Mouse (Mus musculus) stomach, embryonic 14.5 days (tissue): Measurements from ENCODE around the gene Cecr2. TPM values are rescaled to one million over a fixed set of nuclear protein-coding genes. Genes with fewer than 3 reads are reported as not detected.
"Not testable (repeated sequence)": the region's sequence is repeated elsewhere in the genome, so short reads cannot be mapped to it uniquely, and the experiment has no call there.

ENCODE experiments used
- ATAC-seq: fragments of 200-750 bp; cut with Nextera tagmentation; 2 replicates; pipeline ENCODE4 v1.8.0; 2017; ENCODE audit warnings: low read depth, moderate TSS enrichment; ENCODE audit not compliant: insufficient number of reproducible peaks, insufficient read depth, low FRiP score
- H3K27ac ChIP-seq: fragments of 300-500 bp; sonication (generic); 2 replicates; pipeline ENCODE4 v1.5.1; 2014; ENCODE audit warnings: mild to moderate bottlenecking, low read length, moderate library complexity, mixed read lengths
- H3K27me3 ChIP-seq: fragments of 300-500 bp; sonication (generic); 2 replicates; pipeline ENCODE4 v1.6.1; 2014; ENCODE audit warnings: low read length, control low read depth, mixed read lengths; ENCODE audit not compliant: control insufficient read depth, insufficient read depth
- H3K36me3 ChIP-seq: fragments of 300-500 bp; sonication (generic); 2 replicates; pipeline ENCODE4 v1.6.1; 2014; ENCODE audit warnings: mild to moderate bottlenecking, control low read depth, low read length, moderate library complexity, mixed read lengths; ENCODE audit not compliant: control insufficient read depth, insufficient read depth
- H3K4me1 ChIP-seq: fragments of 300-500 bp; sonication (generic); 2 replicates; pipeline ENCODE4 v1.6.1; 2014; ENCODE audit warnings: low read length, control low read depth, mixed read lengths; ENCODE audit not compliant: control insufficient read depth, insufficient read depth
- H3K4me2 ChIP-seq: fragments of 300-500 bp; sonication (generic); replicated peaks from 2 replicates; pipeline ENCODE4 v1.6.1; 2014; ENCODE audit warnings: low read depth, low read length, control low read depth
- H3K4me3 ChIP-seq: fragments of 300-500 bp; sonication (generic); 2 replicates; pipeline ENCODE4 v1.5.1; 2014; ENCODE audit warnings: low read depth, low read length, control low read depth
- H3K9ac ChIP-seq: fragments of 300-500 bp; sonication (generic); replicated peaks from 2 replicates; pipeline ENCODE4 v1.6.1; 2014; ENCODE audit warnings: low read depth, mild to moderate bottlenecking, control low read depth, low read length, moderate library complexity, mixed read lengths
- H3K9me3 ChIP-seq: fragments of 300-500 bp; sonication (generic); 2 replicates; pipeline ENCODE4 v1.6.1; 2016; ENCODE audit warnings: low read depth, low read length, control low read depth; ENCODE audit not compliant: control insufficient read depth
- WGBS: fragments of 180-500 bp; shearing (Covaris S2); extraction: QIAGEN DNeasy Blood & Tissue Kit; methylation state at CpG from one replicate; pipeline ENCODE4 v1.1.7; 2014; 5-methylcytosine and 5-hydroxymethylcytosine counted together
- microRNA-seq: library from miRNA; unstranded; fragments of <30 nt; microRNA quantifications from one replicate; pipeline ENCODE4, GENCODE M21; 2016
- polyA plus RNA-seq: library from polyadenylated mRNA; unstranded; fragments of >200 nt; fragmentation: Nextera tagmentation; extraction: Ambion mirVana; gene quantifications from 2 replicates; pipeline ENCODE4 v1.2.1, GENCODE M21; 2014

Gene Cecr2
- polyA plus RNA-seq, 1 experiment from 2014 or later = 3.3 TPM

- Histone ChIP-seq H3K4me2 (no peak overlapping the region), H3K9me3 (no peaks in the 10 kb centered on the region), H3K36me3 (peaks cover 74% of the 10 kb centered on the region), H3K9ac (no peak overlapping the region), H3K27me3 (no peaks in the 10 kb centered on the region), H3K27ac (no peak overlapping the region), H3K4me1 (no peaks in the 10 kb centered on the region), H3K4me3 (no peak overlapping the region)
- WGBS = 91% methylated on average over 4 of the region's 4 CpGs
- ATAC-seq = no peak
Observed at GRCm38 (mm10) chr6:120799581-120800041, 133.4 kb downstream of the Cecr2 start.

GRCm38 (mm10) chr6:120806999-120807737 is 141.0 kb downstream of the Cecr2 start:
- H3K36me3 ChIP-seq = peaks cover 53% of the 10 kb centered on the region

DNA sequence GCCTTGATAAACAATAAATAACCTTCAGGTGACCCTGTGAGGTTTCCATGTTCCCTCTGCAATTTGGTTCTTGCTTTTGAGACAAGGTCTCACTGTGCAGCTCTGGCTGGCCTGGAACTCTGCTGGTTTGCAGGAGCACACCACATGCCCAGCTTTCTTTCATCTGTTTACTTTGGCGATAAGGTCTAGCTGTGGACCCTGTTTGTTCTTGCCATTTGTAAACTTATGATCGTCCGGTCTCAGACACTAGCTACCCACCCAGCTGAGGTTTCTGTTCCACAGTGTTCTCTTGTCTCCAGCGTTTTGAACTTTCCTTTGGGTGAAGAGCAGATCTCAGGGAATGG is 141.5 kb downstream of the Cecr2 start:
- Histone ChIP-seq H3K4me3 (no peak overlapping the region), H3K27ac (no peak overlapping the region), H3K9ac (no peak overlapping the region), H3K36me3 (peaks cover 51% of the 10 kb centered on the region), H3K27me3 (no peaks in the 10 kb centered on the region), H3K4me1 (no peaks in the 10 kb centered on the region), H3K4me2 (no peak overlapping the region), H3K9me3 (no peaks in the 10 kb centered on the region)
- 71% methylated on average over 4 of the region's 4 CpGs for WGBS
- ATAC-seq = peak; percentile 81

More at GRCm38 (mm10) chr6:120806999-120807737, 141.0 kb downstream of the Cecr2 start:
- H3K4me1 ChIP-seq = no peaks in the 10 kb centered on the region
- H3K9me3 ChIP-seq = no peaks in the 10 kb centered on the region
- H3K9ac ChIP-seq = no peak overlapping the region
- 66% methylated on average over 5 of the region's 5 CpGs for WGBS
- H3K27me3 ChIP-seq = no peaks in the 10 kb centered on the region
- peak overlapping the region; percentile 52; the same call in 1 of the 2 replicates for H3K27ac ChIP-seq
- no peak overlapping the region for H3K4me3 ChIP-seq
- H3K4me2 ChIP-seq = no peak overlapping the region
- 0 out of 2 replicates have a peak, but pooled peaks have one; percentile 38 for ATAC-seq

DNA sequence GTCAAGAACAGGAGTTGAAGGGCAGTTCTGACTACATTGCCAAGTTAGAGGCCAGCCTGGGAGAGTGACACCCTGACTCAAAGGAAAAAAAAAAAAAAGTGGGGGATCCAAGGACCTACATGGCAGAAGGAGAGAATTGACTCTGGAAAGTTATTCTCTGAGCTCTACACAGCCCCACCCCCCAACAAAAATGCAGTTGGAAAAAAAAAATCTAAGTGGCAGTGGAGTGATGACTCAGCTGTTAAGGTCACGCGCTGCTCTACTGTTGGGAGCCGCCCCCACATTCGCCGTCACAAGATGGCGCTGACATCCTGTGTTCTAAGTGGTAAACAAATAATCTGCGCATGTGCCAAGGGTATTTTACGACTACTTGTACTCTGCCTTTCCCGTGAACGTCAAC is 145.8 kb downstream of the Cecr2 start:
- H3K4me2 ChIP-seq, H3K9ac ChIP-seq, H3K4me3 ChIP-seq, H3K4me1 ChIP-seq, H3K9me3 ChIP-seq, H3K27me3 ChIP-seq, ATAC-seq, H3K27ac ChIP-seq: not testable (repeated sequence)
- peaks cover 18% of the 10 kb centered on the region for H3K36me3 ChIP-seq
- 96% methylated on average over 7 of the region's 10 CpGs for WGBS

- Histone ChIP-seq H3K27ac (no peak overlapping the region), H3K4me2 (no peak overlapping the region), H3K4me1 (peaks cover 7% of the 10 kb centered on the region; the same call in 1 of the 2 replicates), H3K9ac (no peak overlapping the region), H3K9me3 (no peaks in the 10 kb centered on the region), H3K27me3 (no peaks in the 10 kb centered on the region), H3K4me3 (no peak overlapping the region), H3K36me3 (peaks cover 16% of the 10 kb centered on the region)
- ATAC-seq = no peak
- 94% methylated on average over 2 of the region's 2 CpGs for WGBS
Observed at GRCm38 (mm10) chr6:120819294-120819693, 153.1 kb downstream of the Cecr2 start.

GRCm38 (mm10) chr6:120820144-120820543 is 154.0 kb downstream of the Cecr2 start:
- Histone ChIP-seq H3K4me1 (peaks cover 7% of the 10 kb centered on the region; the same call in 1 of the 2 replicates), H3K27me3 (no peaks in the 10 kb centered on the region), H3K4me2 (no peak overlapping the region), H3K27ac (no peak overlapping the region), H3K36me3 (peaks cover 16% of the 10 kb centered on the region), H3K4me3 (no peak overlapping the region), H3K9ac (no peak overlapping the region), H3K9me3 (no peaks in the 10 kb centered on the region)
- WGBS = 80% methylated on average over 5 of the region's 5 CpGs
- no peak for ATAC-seq

Small RNA genes within 50 kb of the gene (microRNA-seq; reads per million reads assigned to microRNA genes)
- gene Gm25193 = not detected

Other genes starting within 250 kb of the Cecr2 start
- gene Il17ra, start 203.1 kb upstream of the Cecr2 start, polyA plus RNA-seq = 2.7 and 3.2 TPM in 2 replicates
- gene Tmem121b, start 172.6 kb upstream of the Cecr2 start, polyA plus RNA-seq = 0.14 and 0.17 TPM in 2 replicates
- 14.9 and 17.0 TPM in 2 replicates for gene Hdhd5, start 135.1 kb upstream of the Cecr2 start, polyA plus RNA-seq
- 0.20 TPM in 1 of 2 replicates, not detected in the other for gene Slc25a18, start 107.2 kb downstream of the Cecr2 start, polyA plus RNA-seq
- gene Atp6v1e1, start 156.4 kb downstream of the Cecr2 start, polyA plus RNA-seq = 125 and 128 TPM in 2 replicates
- 23.9 and 29.5 TPM in 2 replicates for gene Bcl2l13, start 169.8 kb downstream of the Cecr2 start, polyA plus RNA-seq